Mouse (Mus musculus) right cerebral cortex, adult 2 months (tissue): ENCODE data around the gene Cpeb1.
A peak's percentile ranks its signal among the peaks of the same experiment; 100 is the strongest.

Experiments used
- DNase-seq, 2 experiments: peaks; one replicate each; pipeline ENCODE4 v3.0.0; 2021 to 2022; ENCODE audit warnings: low spot score in 2 of 2

Gene Cpeb1

GRCm38 (mm10) chr7:81327661-81328060 lies 127.6 kb downstream of the Cpeb1 start:
- no peak for DNase-seq

GRCm38 (mm10) chr7:81326859-81327258 lies 128.4 kb downstream of the Cpeb1 start:
- no peak for DNase-seq

GRCm38 (mm10) chr7:81326043-81326442 lies 129.2 kb downstream of the Cpeb1 start:
- no peak for DNase-seq

GRCm38 (mm10) chr7:81321776-81322175 lies 133.5 kb downstream of the Cpeb1 start:
- DNase-seq, result no peak

- DNase-seq, result peak in 1 of 2 experiments; percentile 16
Measured at GRCm38 (mm10) chr7:81319749-81320148, 135.5 kb downstream of the Cpeb1 start.

GRCm38 (mm10) chr7:81315583-81315982 lies 139.7 kb downstream of the Cpeb1 start:
- no peak for DNase-seq

- DNase-seq, result no peak
Measured at GRCm38 (mm10) chr7:81311581-81311980, 143.7 kb downstream of the Cpeb1 start.

- DNase-seq, result no peak
Measured at GRCm38 (mm10) chr7:81311130-81311529, 144.1 kb downstream of the Cpeb1 start.

- no peak for DNase-seq
Measured at GRCm38 (mm10) chr7:81309247-81309646, 146.0 kb downstream of the Cpeb1 start.

- peak in 1 of 2 experiments; percentile 21 for DNase-seq
Measured at GRCm38 (mm10) chr7:81307735-81308134, 147.5 kb downstream of the Cpeb1 start.

- no peak for DNase-seq
Measured at GRCm38 (mm10) chr7:81304675-81305074, 150.6 kb downstream of the Cpeb1 start.

- DNase-seq, result no peak
Measured at GRCm38 (mm10) chr7:81304100-81304499, 151.2 kb downstream of the Cpeb1 start.

GRCm38 (mm10) chr7:81303682-81304081 lies 151.6 kb downstream of the Cpeb1 start:
- no peak for DNase-seq

- DNase-seq, result no peak
Measured at GRCm38 (mm10) chr7:81301323-81301722, 153.9 kb downstream of the Cpeb1 start.

GRCm38 (mm10) chr7:81298206-81298605 lies 157.1 kb downstream of the Cpeb1 start:
- no peak for DNase-seq
